In the genomic region with DNA sequence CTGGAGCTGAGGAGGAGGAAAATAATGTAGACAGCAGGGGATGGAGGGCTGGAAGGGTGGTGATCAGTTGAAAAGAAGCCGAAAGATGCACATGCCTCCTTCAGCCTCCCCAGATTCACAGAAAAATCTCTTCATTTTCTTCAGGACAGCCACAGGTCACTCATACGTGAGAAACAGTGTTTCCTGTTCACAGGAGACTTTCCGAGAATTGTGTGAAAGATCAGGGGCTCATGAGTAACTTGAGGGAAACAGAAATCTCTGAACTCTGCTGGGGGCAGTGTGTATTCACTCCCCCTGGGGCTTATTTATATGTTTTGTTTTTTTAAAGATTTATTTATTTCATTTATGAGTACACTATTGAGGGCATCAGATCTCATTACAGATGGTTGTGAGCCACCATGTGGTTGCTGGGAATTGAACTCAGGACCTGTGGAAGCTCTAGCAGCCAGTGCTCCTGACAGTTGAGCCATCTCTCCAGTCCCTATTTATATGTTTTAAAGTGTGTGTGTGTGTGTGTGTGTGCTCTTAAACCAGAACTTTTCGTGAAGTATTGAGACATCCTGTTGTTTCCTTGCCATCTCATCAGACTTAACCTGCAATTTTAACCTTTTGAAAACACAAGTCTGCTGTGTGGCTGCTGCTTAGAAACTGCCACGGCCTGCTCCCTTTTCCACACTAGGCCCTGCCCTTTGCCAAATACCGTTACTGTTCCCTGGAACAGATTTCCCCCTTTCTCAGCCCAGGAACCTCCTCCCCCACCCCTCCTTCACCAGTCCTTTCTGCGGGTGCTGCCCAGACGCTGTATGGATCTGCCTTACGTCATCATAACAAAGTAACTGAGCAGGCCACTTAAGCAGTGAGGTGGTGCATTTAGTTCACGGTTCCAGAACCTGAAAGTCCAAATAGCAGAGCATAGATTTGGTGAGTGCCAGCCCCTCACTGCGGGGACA, we compare ENCODE assay signal across 14 mouse cellular contexts.
DNase-seq lines count a peak whose midpoint lies in the region; ATAC-seq and TF ChIP-seq lines count a peak whose summit lies in the region.
"Had no signal": no experiment of that assay in that cellular context is flagged by ENCODE, and none has a peak within 500 bp of the region (broad histone marks: within the 10 kb centered on the region; RNA-seq: fewer than 3 reads in every experiment).

No protein-coding gene starts in this region.

- H3K27ac ChIP-seq in kidney, postnatal 0 days = no peak overlapping the region
- H3K27ac ChIP-seq in forebrain, embryonic 11.5 days (ENCODE audit: low read depth, low read length) = no peak overlapping the region
- H3K27ac ChIP-seq in limb, embryonic 13.5 days = peak overlapping the region; percentile 44; the same call in 1 of the 2 replicates

- DNase-seq in kidney, postnatal 0 days (ENCODE audit: low spot score) = no peak
- no peak for DNase-seq in kidney, adult 9 months
- DNase-seq in NIH3T3 (ENCODE audit: low read depth) = peak; percentile 70
- no peak for DNase-seq in forebrain, embryonic 11.5 days (ENCODE audit: low spot score)
- DNase-seq in frontal cortex, postnatal 14 days (ENCODE audit: low spot score in 2 of 2) = no peak
- DNase-seq in left cerebral cortex, postnatal 4 days = no peak
- no peak for DNase-seq in cerebellum, adult 18-20 months
- DNase-seq: adrenal gland, postnatal 14 days; cerebellum, adult 9-11 months; right cerebral cortex, postnatal 4 days; thymus, adult 18-20 months had no signal

- no peak for TF ChIP-seq CTCF in kidney, postnatal 0 days (IDR thresholded peaks at IDR 0.05; ENCODE audit: low read depth)

- WGBS in kidney, postnatal 0 days = 54% methylated on average over 11 of the region's 11 CpGs
- 52% methylated on average over 11 of the region's 11 CpGs for WGBS in forebrain, embryonic 11.5 days
- 39% methylated on average over 11 of the region's 11 CpGs for WGBS in limb, embryonic 13.5 days

- H3K4me3 ChIP-seq in kidney, postnatal 0 days (replicated peaks; ENCODE audit: low read depth, low read length) = no peak overlapping the region
- no peak overlapping the region for H3K4me3 ChIP-seq in forebrain, embryonic 11.5 days (ENCODE audit: low read depth, low read length)
- H3K4me3 ChIP-seq in limb, embryonic 13.5 days = no peak overlapping the region

- no peaks in the 10 kb centered on the region for H3K9me3 ChIP-seq in kidney, postnatal 0 days (replicated peaks; ENCODE audit: low read length)
- H3K9me3 ChIP-seq in forebrain, embryonic 11.5 days (ENCODE audit: control insufficient read depth, low read length) = no peaks in the 10 kb centered on the region; the same call in 1 of the 2 replicates
- H3K9me3 ChIP-seq in limb, embryonic 13.5 days = no peaks in the 10 kb centered on the region

- H3K36me3 ChIP-seq in kidney, postnatal 0 days (ENCODE audit: insufficient read depth, low read length) = no peaks in the 10 kb centered on the region
- H3K36me3 ChIP-seq in forebrain, embryonic 11.5 days (ENCODE audit: control insufficient read depth, insufficient read depth, low read length) = no peaks in the 10 kb centered on the region
- peaks cover 4% of the 10 kb centered on the region; the same call in 1 of the 2 replicates for H3K36me3 ChIP-seq in limb, embryonic 13.5 days

- no peak overlapping the region for H3K9ac ChIP-seq in kidney, postnatal 0 days (ENCODE audit: low read depth, low read length)
- peak overlapping the region; percentile 27; the same call in 1 of the 2 replicates for H3K9ac ChIP-seq in forebrain, embryonic 11.5 days (ENCODE audit: low read length)
- H3K9ac ChIP-seq in limb, embryonic 13.5 days = 0 out of 2 replicates have a peak overlapping the region, but pooled peaks have one; percentile 19
- H3K9ac ChIP-seq: lung, embryonic 14.5 days had no signal

- intact Hi-C loops in left cerebral cortex, postnatal 4 days (cut with DNase I) = no loop called here

- H3K4me2 ChIP-seq in kidney, postnatal 0 days (ENCODE audit: low read length) = 0 out of 2 replicates have a peak overlapping the region, but pooled peaks have one; percentile 7
- H3K4me2 ChIP-seq in forebrain, embryonic 11.5 days (ENCODE audit: low read depth, low read length, severe bottlenecking) = no peak overlapping the region
- H3K4me2 ChIP-seq in limb, embryonic 13.5 days (replicated peaks) = no peak overlapping the region
- H3K4me2 ChIP-seq: heart, embryonic 11.5 days; lung, embryonic 14.5 days had no signal

- ATAC-seq in kidney, postnatal 0 days (replicated peaks; ENCODE audit: low FRiP score, low read depth) = no peak
- peak; percentile 23; the same call in 1 of the 2 replicates for ATAC-seq in forebrain, embryonic 11.5 days (replicated peaks; ENCODE audit: low FRiP score)
- peak; percentile 37; the same call in 1 of the 2 replicates for ATAC-seq in limb, embryonic 13.5 days (ENCODE audit: low FRiP score, low read depth)

- H3K27me3 ChIP-seq in kidney, postnatal 0 days (ENCODE audit: insufficient read depth, low read length) = no peaks in the 10 kb centered on the region
- no peaks in the 10 kb centered on the region for H3K27me3 ChIP-seq in forebrain, embryonic 11.5 days (ENCODE audit: control insufficient read depth, insufficient read depth, low read length)
- H3K27me3 ChIP-seq in limb, embryonic 13.5 days = no peaks in the 10 kb centered on the region

- peaks cover 7% of the 10 kb centered on the region for H3K4me1 ChIP-seq in kidney, postnatal 0 days (replicated peaks; ENCODE audit: insufficient read depth, low read length)
- peaks cover 33% of the 10 kb centered on the region for H3K4me1 ChIP-seq in forebrain, embryonic 11.5 days (replicated peaks; ENCODE audit: control insufficient read depth, insufficient read depth, low read length)
- peaks cover 33% of the 10 kb centered on the region for H3K4me1 ChIP-seq in limb, embryonic 13.5 days
